Mouse (Mus musculus) CH12.LX (cell line): Measurements from ENCODE around the gene Exoc3l4. TPM values are rescaled to one million over a fixed set of nuclear protein-coding genes. Genes with fewer than 3 reads are reported as not detected.

Experiments used
- DNase-seq: peaks from one replicate; pipeline ENCODE4 v3.0.0-alpha.2; 2013; ENCODE audit errors: extremely low read depth
- H3K27ac ChIP-seq: 2 replicates; pipeline ENCODE4 v1.5.1; 2012; ENCODE audit warnings: low read depth, mild to moderate bottlenecking, control low read depth, moderate library complexity; ENCODE audit not compliant: insufficient read depth
- H3K27me3 ChIP-seq: replicated peaks from 2 replicates; pipeline ENCODE3; 2012; ENCODE audit warnings: inconsistent platforms
- H3K36me3 ChIP-seq, 2 experiments: replicated peaks in 1 of 2; 2 replicates each; pipeline versions ENCODE3 to v1.6.1; 2012; ENCODE audit warnings: inconsistent platforms in 1 of 2, low read length in 1 of 2, mild to moderate bottlenecking in 1 of 2, mixed read lengths in 1 of 2, moderate library complexity in 1 of 2; ENCODE audit not compliant: control insufficient read depth in 1 of 2, insufficient read depth in 1 of 2
- H3K4me1 ChIP-seq, 2 experiments: 2 replicates each; pipeline ENCODE4 v1.6.1; 2012; ENCODE audit warnings: inconsistent platforms in 1 of 2, moderate library complexity in 1 of 2; ENCODE audit not compliant: insufficient read depth in 2 of 2, control insufficient read depth in 1 of 2
- H3K4me2 ChIP-seq: 2 replicates; pipeline ENCODE4 v1.6.1; 2012; ENCODE audit warnings: low read depth, mild to moderate bottlenecking, control low read depth; ENCODE audit not compliant: poor library complexity, insufficient read depth, severe bottlenecking
- H3K4me3 ChIP-seq, 3 experiments: fragments of 150-350 bp in 1 of 3; sonication (generic) in 1 of 3; replicated peaks in 1 of 3; 2 replicates each; pipeline versions ENCODE3 to v1.5.1; 2011 to 2012; ENCODE audit warnings: low read depth in 2 of 3, low read length in 2 of 3, mild to moderate bottlenecking in 2 of 3, moderate library complexity in 2 of 3, control low read depth in 1 of 3, improper control_type of control experiment in 1 of 3, inconsistent platforms in 1 of 3, mixed read lengths in 1 of 3; ENCODE audit not compliant: poor library complexity in 1 of 3
- H3K79me2 ChIP-seq: replicated peaks from 2 replicates; pipeline ENCODE4 v1.6.1; 2012; ENCODE audit warnings: mild to moderate bottlenecking, moderate library complexity; ENCODE audit not compliant: control insufficient read depth, poor library complexity, insufficient read depth, severe bottlenecking; ENCODE audit errors: extremely low read depth
- H3K9ac ChIP-seq: 2 replicates; pipeline ENCODE4 v1.6.1; 2012; ENCODE audit warnings: low read depth, mild to moderate bottlenecking, control low read depth, moderate library complexity; ENCODE audit not compliant: insufficient read depth
- H3K9me3 ChIP-seq: replicated peaks from 2 replicates; pipeline ENCODE3; 2012; ENCODE audit warnings: low read length, inconsistent platforms, mixed read lengths
- BHLHE40 ChIP-seq: IDR thresholded peaks from 2 replicates; pipeline ENCODE4 v1.6.1; 2011; ENCODE audit warnings: mild to moderate bottlenecking, low read depth, low read length, improper control_type of control experiment
- CHD1 ChIP-seq: IDR thresholded peaks from 2 replicates; pipeline ENCODE4 v1.6.1; 2012; ENCODE audit warnings: low read depth, low read length, improper control_type of control experiment, inconsistent platforms
- CHD2 ChIP-seq: IDR thresholded peaks from 2 replicates; pipeline ENCODE4 v1.6.1; 2011; ENCODE audit warnings: low read length, improper control_type of control experiment
- CTCF ChIP-seq, 2 experiments: IDR thresholded peaks in 1 of 2; conservative IDR thresholded peaks in 1 of 2; 2 replicates each; pipeline ENCODE4 v1.5.1; 2011 to 2012; ENCODE audit warnings: low read depth in 2 of 2, low read length in 2 of 2, improper control_type of control experiment in 1 of 2, inconsistent platforms in 1 of 2, mild to moderate bottlenecking in 1 of 2, moderate library complexity in 1 of 2
- ELF1 ChIP-seq: IDR thresholded peaks from 2 replicates; pipeline ENCODE4 v1.6.1; 2014; ENCODE audit warnings: low read depth, mild to moderate bottlenecking, inconsistent platforms, low read length, improper control_type of control experiment
- ETS1 ChIP-seq: conservative IDR thresholded peaks from 2 replicates; pipeline ENCODE4 v1.6.1; 2012; ENCODE audit warnings: low read depth, mild to moderate bottlenecking, inconsistent platforms, low read length, improper control_type of control experiment, moderate library complexity
- GABPA ChIP-seq: IDR thresholded peaks from 2 replicates; pipeline ENCODE4 v1.6.1; 2012; ENCODE audit warnings: low read depth, low read length, improper control_type of control experiment, inconsistent platforms; ENCODE audit not compliant: insufficient replicate concordance
- JUND ChIP-seq: conservative IDR thresholded peaks from 2 replicates; pipeline ENCODE4 v1.6.1; 2011; ENCODE audit warnings: low read depth, low read length, improper control_type of control experiment
- KAT2A ChIP-seq: IDR thresholded peaks from 2 replicates; pipeline ENCODE4 v1.6.1; 2012; ENCODE audit warnings: low read length, improper control_type of control experiment, inconsistent platforms; ENCODE audit not compliant: insufficient replicate concordance
- MAX ChIP-seq: IDR thresholded peaks from 2 replicates; pipeline ENCODE4 v1.6.1; 2011; ENCODE audit warnings: low read length, improper control_type of control experiment
- PAX5 ChIP-seq: IDR thresholded peaks from 2 replicates; pipeline ENCODE4 v1.6.1; 2012; ENCODE audit warnings: low read length, inconsistent platforms, mixed read lengths
- POLR2AphosphoS2 ChIP-seq: IDR thresholded peaks from 2 replicates; pipeline ENCODE4 v1.6.1; 2011; ENCODE audit warnings: low read depth, low read length, improper control_type of control experiment
- RCOR1 ChIP-seq: conservative IDR thresholded peaks from 2 replicates; pipeline ENCODE4 v1.6.1; 2012; ENCODE audit warnings: low read depth, mild to moderate bottlenecking, inconsistent platforms, low read length, improper control_type of control experiment
- SMC3 ChIP-seq: IDR thresholded peaks from 2 replicates; pipeline ENCODE4 v1.6.1; 2011; ENCODE audit warnings: low read depth, low read length, improper control_type of control experiment
- TBP ChIP-seq: conservative IDR thresholded peaks from 2 replicates; pipeline ENCODE4 v1.6.1; 2011; ENCODE audit warnings: low read depth, low read length, improper control_type of control experiment
- UBTF ChIP-seq: IDR thresholded peaks from 2 replicates; pipeline ENCODE4 v1.6.1; 2012; ENCODE audit warnings: low read depth, mild to moderate bottlenecking, inconsistent platforms, low read length, improper control_type of control experiment, moderate library complexity
- USF1 ChIP-seq: IDR thresholded peaks from 2 replicates; pipeline ENCODE4 v1.6.1; 2014; ENCODE audit warnings: low read depth, mild to moderate bottlenecking, inconsistent platforms, low read length, improper control_type of control experiment
- USF2 ChIP-seq: conservative IDR thresholded peaks from 2 replicates; pipeline ENCODE4 v1.6.1; 2011; ENCODE audit warnings: low read depth, low read length, improper control_type of control experiment
- ZKSCAN1 ChIP-seq: IDR thresholded peaks from 2 replicates; pipeline ENCODE4 v1.6.1; 2012; ENCODE audit warnings: low read depth, inconsistent platforms, low read length, improper control_type of control experiment, borderline replicate concordance
- ZMIZ1 ChIP-seq: IDR thresholded peaks from 2 replicates; pipeline ENCODE4 v1.6.1; 2012; ENCODE audit warnings: low read depth, mild to moderate bottlenecking, inconsistent platforms, low read length, improper control_type of control experiment
- dilution Hi-C: fragments of 300-500 bp; cut with MboI; formaldehyde crosslinking; loops from 2 replicates; pipeline ENCODE4 v1.14.3; 2020; ENCODE audit warnings: low sequenced_read_pairs; ENCODE audit not compliant: extremely low pct_unique_long_range_greater_than_20kb, extremely low pct_ligation_motif_present
- in situ Hi-C: fragments of 300-500 bp; cut with MboI; formaldehyde crosslinking; loops from 3 replicates; pipeline ENCODE4 v1.14.3; 2019; ENCODE audit warnings: low sequenced_read_pairs, low pct_ligation_motif_present, low pct_unique_long_range_greater_than_20kb, mixed read lengths
- polyA plus RNA-seq: library from polyadenylated mRNA; unstranded; fragments of >175 nt; gene quantifications from 2 replicates; pipeline ENCODE4 v1.2.1, GENCODE M21; 2012; ENCODE audit warnings: low read depth; ENCODE audit not compliant: insufficient read length
- total RNA-seq, 2 experiments: library from RNA; depleted of rRNA; stranded (reverse); fragments of 300-350 nt in 1 of 2; fragments of >200 nt in 1 of 2; gene quantifications; 2 replicates each; pipeline ENCODE4 v1.2.3; 2012 to 2014

Exoc3l4 gene
- total and polyA plus RNA-seq, 3 experiments: 0.81 to 1.2 (median 0.85) TPM

DNA sequence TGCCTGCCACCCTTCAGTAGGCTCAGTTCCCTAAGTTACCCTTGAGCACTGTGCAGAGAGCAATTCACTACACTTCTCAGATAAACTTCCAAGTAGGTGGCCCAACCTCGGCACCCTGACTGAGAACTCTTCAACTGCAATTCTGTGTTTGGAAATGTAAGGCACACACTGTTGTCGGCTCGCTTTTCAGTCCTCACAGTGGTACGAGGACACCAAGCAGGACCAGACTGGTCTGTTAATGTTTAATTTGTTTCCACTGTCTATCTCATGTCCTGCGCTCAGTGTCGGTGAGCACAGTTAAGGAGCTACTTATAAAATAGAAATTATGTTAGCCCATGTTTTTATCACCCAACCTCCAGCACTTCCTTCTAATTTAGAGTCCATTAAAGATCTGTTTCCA lies 43.4 kb upstream of the Exoc3l4 start:
- Histone ChIP-seq H3K4me1 (peaks cover 4 to 47% of the 10 kb centered on the region in 2 experiments), H3K79me2 (no peaks in the 10 kb centered on the region; the same call in 1 of the 2 replicates), H3K36me3 (peaks cover 0 to 6% of the 10 kb centered on the region in 2 experiments), H3K27ac (no peak overlapping the region), H3K9me3 (no peaks in the 10 kb centered on the region), H3K9ac (no peak overlapping the region), H3K4me2 (no peak overlapping the region), H3K4me3 (no peak overlapping the region), H3K27me3 (peaks cover 5% of the 10 kb centered on the region)
- TF ChIP-seq MAX: no peak
- TF ChIP-seq ETS1: no peak
- no peak for TF ChIP-seq UBTF
- TF ChIP-seq CHD1: no peak
- no peak for TF ChIP-seq SMC3
- TF ChIP-seq BHLHE40: no peak
- TF ChIP-seq JUND: no peak
- no peak for TF ChIP-seq GABPA
- TF ChIP-seq CTCF (conservative IDR thresholded peaks at IDR 0.05 in 1 of 2, IDR thresholded peaks at IDR 0.05 in 1 of 2; ENCODE audit: low read depth in 2 of 2, low read length in 2 of 2): no peak
- TF ChIP-seq KAT2A: no peak
- no peak for TF ChIP-seq ZMIZ1
- TF ChIP-seq CHD2: no peak
- dilution Hi-C loops: no loop called here
- in situ Hi-C loops: no loop called here
- DNase-seq: no peak

DNA sequence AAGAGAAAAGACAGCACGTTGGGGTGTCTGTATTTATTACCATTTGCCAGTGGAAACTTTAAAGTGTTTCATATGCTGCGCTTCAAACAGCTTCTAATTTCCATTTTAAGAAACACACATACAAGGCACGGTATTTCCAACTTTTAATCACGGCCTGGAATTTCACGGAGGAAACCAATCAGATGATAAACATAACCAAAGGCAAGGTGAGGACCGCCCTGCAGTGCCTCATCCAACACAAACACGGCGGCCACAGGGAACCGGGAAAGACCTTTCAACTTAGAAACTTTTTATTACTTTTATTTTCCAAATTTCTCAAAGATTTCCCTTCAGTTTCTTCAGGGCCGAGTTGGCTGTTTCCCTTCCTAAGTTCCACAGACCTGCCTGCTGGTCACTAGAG lies 42.1 kb upstream of the Exoc3l4 start:
- no peak for DNase-seq
- no peaks in the 10 kb centered on the region for H3K9me3 ChIP-seq
- no peaks in the 10 kb centered on the region; the same call in 1 of the 2 replicates for H3K79me2 ChIP-seq
- in situ Hi-C loops (no loop called here), dilution Hi-C loops (no loop called here)
- no peak overlapping the region for H3K4me2 ChIP-seq
- TF ChIP-seq POLR2AphosphoS2 (no peak), TBP (no peak), USF2 (no peak), CHD2 (no peak), ZMIZ1 (no peak), PAX5 (no peak), RCOR1 (no peak), USF1 (no peak), ELF1 (no peak), JUND (no peak), UBTF (no peak), MAX (no peak), GABPA (no peak), ZKSCAN1 (no peak)
- H3K4me3 ChIP-seq: no peak overlapping the region
- H3K27me3 ChIP-seq: peaks cover 16% of the 10 kb centered on the region
- no peak overlapping the region for H3K9ac ChIP-seq
- H3K36me3 ChIP-seq: peaks cover 0 to 2% of the 10 kb centered on the region in 2 experiments
- no peak overlapping the region for H3K27ac ChIP-seq
- peaks cover 4 to 44% of the 10 kb centered on the region in 2 experiments for H3K4me1 ChIP-seq
